Mouse (Mus musculus) C2C12 (cell line): ENCODE results near the gene Khdc4.

ENCODE experiments used
- CTCF ChIP-seq: IDR thresholded peaks from one replicate; pipeline ENCODE4 v1.5.1; 2011; ENCODE audit not compliant: control insufficient read depth, insufficient read depth, insufficient read length
- MYOG ChIP-seq: IDR thresholded peaks from one replicate; pipeline ENCODE4 v1.6.1; 2011; ENCODE audit not compliant: control insufficient read depth, insufficient read length; ENCODE audit errors: extremely low read depth
- USF1 ChIP-seq: IDR thresholded peaks from one replicate; pipeline ENCODE4 v1.6.1; 2011; ENCODE audit warnings: low read depth, mild to moderate bottlenecking, control low read depth, moderate library complexity

DNA sequence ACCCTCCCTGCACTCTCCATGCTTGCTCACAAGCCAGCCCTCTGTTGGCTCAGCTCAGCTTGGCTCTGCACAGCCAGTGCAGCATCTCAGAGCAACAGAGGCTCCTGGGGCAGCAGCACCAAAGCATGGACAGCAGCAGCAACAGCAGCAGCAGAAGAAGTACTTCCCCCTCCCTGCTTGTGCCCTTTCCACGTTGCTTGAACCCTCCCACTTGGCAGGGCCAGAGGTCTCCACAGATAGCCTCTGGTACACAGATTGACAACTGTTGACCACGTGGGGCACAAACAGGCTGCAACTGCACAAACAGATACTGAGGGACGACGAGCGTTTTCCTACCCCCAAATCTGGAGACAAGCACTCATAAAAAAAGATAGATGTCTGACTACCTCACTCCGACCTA lies 25.8 kb upstream of the Khdc4 start:
- TF ChIP-seq USF1 (peak; percentile 58), CTCF (no peak), MYOG (no peak)
